Mouse (Mus musculus) monocyte, adult 2 months (primary cell): Measurements from ENCODE around the gene Cenpb.
"Not testable (repeated sequence)": the region's sequence is repeated elsewhere in the genome, so short reads cannot be mapped to it uniquely, and the experiment has no call there.

Experiments used
- DNase-seq, 2 experiments: peaks; one replicate each; pipeline ENCODE4 v3.0.0; 2022; ENCODE audit warnings: low spot score in 2 of 2, low read depth in 1 of 2

Cenpb gene

GRCm38 (mm10) chr2:131179990-131180587 lies at the start of gene Cenpb:
Gene Cenpb, minus strand, starts transcription at chr2:131180067.
- peak in 1 of 2 experiments; percentile 72 for DNase-seq

DNA sequence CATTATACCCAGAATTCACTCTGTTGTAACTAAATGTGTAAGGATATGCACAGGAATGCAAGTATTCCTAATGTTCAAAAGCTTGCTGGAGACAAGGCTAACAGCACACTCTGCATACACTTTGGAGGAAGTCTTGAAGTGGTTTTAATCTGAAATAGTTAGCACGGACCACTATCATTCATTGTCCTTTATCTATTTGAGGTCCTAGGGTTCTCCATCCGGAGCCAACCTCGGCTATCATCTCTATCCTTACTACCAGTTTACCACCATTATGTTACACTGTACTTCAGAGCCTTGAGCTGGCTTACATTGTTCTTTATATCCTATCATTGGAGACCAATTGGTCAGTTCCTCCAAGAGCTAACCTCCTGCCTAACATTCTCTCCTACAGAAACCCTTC lies 47.4 kb upstream of the Cenpb start:
- DNase-seq, result no peak

DNA sequence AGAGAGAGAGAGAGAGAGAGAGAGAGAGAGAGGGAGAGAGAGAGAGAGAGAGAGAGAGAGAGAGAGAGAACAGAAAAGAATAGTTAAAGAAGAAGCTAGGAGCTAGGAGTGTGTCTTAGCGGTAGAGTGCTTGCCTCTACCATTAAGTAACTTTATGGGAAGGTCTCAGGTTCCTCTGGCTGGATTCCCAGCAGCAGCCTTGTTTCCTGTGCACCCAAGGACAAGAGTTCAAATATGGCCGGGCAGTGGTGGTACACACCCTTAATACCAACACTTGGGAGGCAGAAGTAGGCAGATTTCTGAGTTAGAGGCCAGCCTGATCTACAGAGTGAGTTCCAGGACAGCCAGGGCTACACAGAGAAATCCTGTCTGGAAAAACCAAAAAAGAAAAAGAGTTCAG lies 46.8 kb upstream of the Cenpb start:
- not testable (repeated sequence) for DNase-seq

GRCm38 (mm10) chr2:131225178-131225577 lies 45.3 kb upstream of the Cenpb start:
- DNase-seq, result no peak

DNA sequence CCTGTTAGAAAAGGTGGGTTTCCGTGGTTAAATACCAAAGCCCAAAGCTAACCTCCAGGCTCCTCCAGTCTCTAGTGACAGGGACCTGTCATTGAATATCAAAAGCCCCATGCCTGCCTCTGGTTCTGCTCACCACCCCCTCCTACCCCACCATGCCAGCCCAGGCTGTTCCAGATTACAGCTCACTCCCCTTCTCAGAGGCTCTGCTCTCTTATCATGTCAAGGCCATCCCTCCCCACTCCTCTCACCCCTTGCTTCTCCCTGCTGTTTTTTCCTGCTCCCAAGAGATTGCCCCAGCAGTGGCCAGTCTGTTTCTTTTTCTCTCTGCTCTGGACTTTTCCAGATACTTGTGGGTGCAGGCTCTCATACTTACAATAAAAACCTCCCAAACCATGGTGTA lies 43.7 kb upstream of the Cenpb start:
- no peak for DNase-seq

GRCm38 (mm10) chr2:131222562-131222961 lies 42.7 kb upstream of the Cenpb start:
- no peak for DNase-seq

DNA sequence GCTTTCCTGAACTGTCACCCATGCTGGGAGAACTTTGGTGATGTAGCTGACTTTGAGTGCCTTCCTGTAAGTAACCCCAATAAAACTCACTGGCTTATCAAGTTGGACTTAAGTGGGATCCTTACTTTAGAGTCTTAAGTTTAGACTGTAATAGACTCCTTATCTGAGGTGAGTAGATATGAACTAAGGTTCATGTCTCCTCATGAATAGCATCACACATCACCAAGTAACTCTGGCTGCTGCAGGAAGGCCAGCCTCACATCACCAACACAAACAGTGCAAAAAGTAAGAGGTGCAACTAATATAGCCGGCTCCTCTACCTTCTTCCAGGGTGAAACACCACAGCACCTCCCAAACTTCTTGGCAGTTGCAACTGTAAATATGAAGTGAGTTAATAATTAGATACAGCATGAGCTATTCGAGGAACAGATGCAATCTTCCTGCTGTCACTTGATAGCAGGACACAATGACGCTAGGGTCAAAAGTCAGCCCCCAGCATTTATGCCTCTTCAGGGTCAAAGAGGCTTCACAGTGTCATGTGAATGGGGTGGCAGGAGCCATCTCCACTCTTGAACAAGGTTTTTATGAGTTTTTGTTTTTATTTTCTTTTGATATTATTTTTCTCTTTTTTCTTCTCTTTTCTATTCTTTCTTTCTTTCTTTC lies 42.1 kb upstream of the Cenpb start:
- no peak for DNase-seq

- DNase-seq, result no peak
Observed at GRCm38 (mm10) chr2:131220030-131220429, 40.2 kb upstream of the Cenpb start.

DNA sequence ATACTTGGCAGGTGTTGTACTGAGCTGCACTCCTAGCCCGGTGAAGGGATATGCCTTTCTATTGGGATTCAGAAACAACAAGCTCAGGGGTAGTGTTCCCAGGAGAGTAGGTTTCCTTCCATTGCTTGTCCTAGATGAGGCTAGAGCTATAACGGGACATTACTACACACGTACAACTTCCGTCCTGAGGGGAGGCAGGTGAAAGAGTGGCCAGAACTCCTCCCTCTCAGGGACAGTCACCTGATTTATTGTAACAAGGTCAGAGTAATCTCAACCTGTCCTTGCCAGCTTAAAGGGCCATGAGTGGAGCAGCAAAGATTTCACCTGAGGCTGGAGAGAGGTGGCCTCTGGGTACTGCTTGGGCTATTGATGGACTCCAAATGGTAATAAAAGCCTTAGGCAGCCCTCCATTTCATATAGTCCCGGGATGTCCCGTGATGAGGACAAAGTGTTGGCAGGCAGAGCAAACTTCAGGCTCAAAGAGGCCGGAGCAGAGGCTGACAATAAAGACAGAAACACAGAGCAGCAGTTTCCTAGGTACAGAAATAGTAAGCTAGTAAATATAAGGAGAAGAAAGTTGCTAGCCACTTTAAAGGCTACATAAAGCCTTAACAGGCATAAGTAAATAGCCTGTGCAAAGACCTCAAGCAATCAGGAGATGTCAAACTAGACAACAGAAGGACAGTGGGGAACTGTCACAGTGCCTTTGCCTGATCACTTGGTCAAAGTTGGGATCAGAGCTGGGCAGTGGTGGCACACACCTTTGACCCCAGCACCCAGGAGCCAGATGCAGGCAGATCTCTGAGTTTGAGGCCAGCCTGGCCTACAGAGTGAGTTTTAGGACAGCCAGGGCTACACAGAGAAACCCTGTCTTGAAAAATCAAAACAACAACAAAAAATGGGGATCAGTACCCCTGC lies 36.3 kb upstream of the Cenpb start:
- DNase-seq, result no peak

GRCm38 (mm10) chr2:131213773-131214172 lies 33.9 kb upstream of the Cenpb start:
- DNase-seq, result no peak

GRCm38 (mm10) chr2:131211026-131211615 lies 31.3 kb upstream of the Cenpb start:
- no peak for DNase-seq

GRCm38 (mm10) chr2:131209969-131210792 lies 30.3 kb upstream of the Cenpb start:
- peak; percentile 94 to 95 for DNase-seq

GRCm38 (mm10) chr2:131209125-131209795 lies 29.4 kb upstream of the Cenpb start:
- DNase-seq, result no peak

DNA sequence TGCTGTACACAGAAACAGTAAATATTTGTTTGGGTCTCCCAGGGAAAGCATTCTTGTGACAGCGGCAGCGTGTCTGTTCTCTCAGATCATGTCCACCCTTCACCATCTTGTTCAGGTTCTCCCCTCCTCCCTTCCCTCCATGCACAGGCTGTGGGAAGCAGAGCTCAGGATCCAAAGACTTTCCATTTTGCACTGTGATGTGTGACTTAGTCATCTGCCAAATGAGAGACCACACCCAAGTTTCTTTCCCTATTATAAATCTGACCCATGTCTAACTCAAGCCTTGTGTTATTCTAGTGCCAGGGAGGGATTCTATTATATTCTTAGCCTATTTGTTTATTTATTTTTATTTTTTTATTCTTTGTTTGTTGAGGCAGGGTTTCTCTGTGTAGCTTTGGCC lies 28.5 kb upstream of the Cenpb start:
- no peak for DNase-seq

- DNase-seq, result no peak
Observed at GRCm38 (mm10) chr2:131206778-131207177, 26.9 kb upstream of the Cenpb start, which contains the start of gene Ap5s1. Gene Ap5s1, plus strand, starts transcription at chr2:131207078.

DNA sequence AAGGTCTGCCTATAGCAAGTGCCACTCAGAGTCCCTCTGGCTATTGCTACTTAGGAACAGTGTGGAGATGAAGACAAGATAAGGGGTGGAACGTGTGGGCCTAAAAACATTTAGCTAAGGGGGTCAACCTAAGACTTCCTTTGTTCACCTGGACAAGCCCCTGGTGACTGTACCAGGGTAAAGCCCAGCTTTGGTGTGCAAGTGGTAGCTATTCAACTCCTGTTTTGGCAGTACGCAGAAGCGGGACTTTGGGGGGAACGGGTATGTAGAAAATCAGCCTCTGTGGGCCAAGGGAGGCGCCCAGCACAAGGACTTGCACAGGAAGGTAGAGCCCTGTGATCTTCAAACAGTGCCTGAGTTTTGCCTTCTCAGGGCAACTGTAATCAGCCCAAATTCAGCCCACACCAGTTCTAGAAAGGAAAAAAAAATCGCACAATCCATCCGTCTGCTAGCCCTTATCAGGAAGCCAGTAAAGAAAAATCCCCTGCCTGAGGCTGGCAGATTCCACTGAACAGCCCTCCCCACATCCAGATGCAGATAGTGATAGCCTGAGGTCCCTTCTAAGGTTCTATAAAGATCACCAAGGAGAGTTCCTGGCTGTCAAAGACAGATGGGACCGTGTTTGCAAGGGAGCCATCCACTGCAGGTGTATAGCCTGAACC lies 25.8 kb upstream of the Cenpb start:
- DNase-seq, result no peak

DNA sequence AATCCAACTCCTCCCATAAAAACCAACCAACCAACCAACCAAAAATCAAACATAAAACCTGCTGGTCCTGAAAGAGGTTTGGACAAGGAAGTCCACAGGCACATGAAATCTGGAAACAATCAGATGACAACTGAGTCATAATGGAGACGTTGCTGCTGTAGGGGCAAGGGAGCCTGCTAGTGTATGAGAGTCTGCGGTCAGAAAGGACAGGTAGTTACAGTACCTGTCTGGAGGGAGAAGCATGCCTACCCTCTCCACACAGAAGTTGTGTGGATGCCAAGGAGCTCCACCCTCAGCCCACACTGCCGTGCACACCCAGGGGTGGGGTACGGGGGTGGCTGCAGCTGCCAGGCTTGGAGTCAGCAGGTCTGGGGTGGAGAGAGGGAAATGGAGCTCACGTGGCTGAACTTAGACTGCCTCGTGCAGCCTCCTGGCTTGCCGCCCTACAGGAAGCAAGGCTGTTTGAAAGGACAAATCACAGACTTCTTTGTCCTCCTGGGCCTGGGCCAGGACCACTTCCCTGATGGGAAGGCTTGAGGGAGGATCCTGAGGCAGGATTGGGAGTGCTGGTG lies 24.6 kb upstream of the Cenpb start:
- DNase-seq, result peak; percentile 56 to 71

- no peak for DNase-seq
Observed at GRCm38 (mm10) chr2:131203816-131204409, 24.0 kb upstream of the Cenpb start.

GRCm38 (mm10) chr2:131201262-131201661 lies 21.4 kb upstream of the Cenpb start:
- DNase-seq, result no peak
